In the genomic region with DNA sequence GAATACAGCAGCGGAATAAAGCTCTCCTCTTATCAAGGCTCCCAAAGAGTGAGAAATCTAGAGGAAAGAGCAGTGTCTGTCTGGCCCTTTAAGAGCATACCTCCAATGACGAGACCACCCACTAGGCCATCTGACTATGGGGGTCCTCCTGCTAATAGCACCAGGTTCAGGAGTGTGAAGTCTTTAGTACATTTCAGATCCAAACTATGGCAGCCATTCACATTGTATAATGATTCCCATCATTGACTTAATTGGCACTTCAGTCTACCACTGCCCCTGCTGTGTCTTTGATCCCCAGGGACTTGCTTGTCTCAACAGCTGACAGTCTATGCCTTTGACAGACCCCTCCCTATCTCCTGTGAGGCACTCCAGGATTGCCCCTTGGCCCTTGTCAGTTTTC, we compare ENCODE assay signal across 26 mouse cellular contexts.
A peak's percentile ranks its signal among the peaks of the same experiment; 100 is the strongest.
DNase-seq lines count a peak whose midpoint lies in the region; ATAC-seq and TF ChIP-seq lines count a peak whose summit lies in the region.
"Had no signal": no experiment of that assay in that cellular context is flagged by ENCODE, and none has a peak within 500 bp of the region (broad histone marks: within the 10 kb centered on the region; RNA-seq: fewer than 3 reads in every experiment).

No protein-coding gene starts in this region.

- 0 out of 2 replicates have a peak, but pooled peaks cover 2% of the 10 kb centered on the region for H3K4me1 ChIP-seq in forebrain, embryonic 11.5 days (replicated peaks; ENCODE audit: control insufficient read depth, insufficient read depth, low read length)
- H3K4me1 ChIP-seq in forebrain, embryonic 15.5 days = peaks cover 39% of the 10 kb centered on the region
- H3K4me1 ChIP-seq in limb, embryonic 12.5 days (replicated peaks) = peaks cover 30% of the 10 kb centered on the region
- peaks cover 25% of the 10 kb centered on the region for H3K4me1 ChIP-seq in limb, embryonic 10.5 days

- H3K36me3 ChIP-seq in forebrain, embryonic 11.5 days (ENCODE audit: control insufficient read depth, insufficient read depth, low read length) = no peaks in the 10 kb centered on the region
- no peaks in the 10 kb centered on the region for H3K36me3 ChIP-seq in forebrain, embryonic 15.5 days
- H3K36me3 ChIP-seq in limb, embryonic 12.5 days = no peaks in the 10 kb centered on the region
- no peaks in the 10 kb centered on the region for H3K36me3 ChIP-seq in limb, embryonic 10.5 days
- H3K36me3 ChIP-seq: embryonic facial prominence, embryonic 13.5 days; hindbrain, embryonic 12.5 days had no signal

- TF ChIP-seq CTCF in brain, embryonic 14.5 days (IDR thresholded peaks at IDR 0.05; ENCODE audit: borderline replicate concordance, extremely low read depth, insufficient read depth, insufficient read length) = no peak
- TF ChIP-seq CTCF in layer of hippocampus, adult 2 months (conservative IDR thresholded peaks at IDR 0.05) = no peak

- H3K9me3 ChIP-seq in forebrain, embryonic 11.5 days (ENCODE audit: control insufficient read depth, low read length) = no peaks in the 10 kb centered on the region
- H3K9me3 ChIP-seq in forebrain, embryonic 15.5 days = no peaks in the 10 kb centered on the region
- no peaks in the 10 kb centered on the region for H3K9me3 ChIP-seq in limb, embryonic 12.5 days
- no peaks in the 10 kb centered on the region for H3K9me3 ChIP-seq in limb, embryonic 10.5 days (replicated peaks)
- H3K9me3 ChIP-seq: embryonic facial prominence, embryonic 13.5 days; hindbrain, embryonic 12.5 days had no signal

- ATAC-seq in forebrain, embryonic 11.5 days (replicated peaks; ENCODE audit: low FRiP score) = peak; percentile 64
- ATAC-seq in forebrain, embryonic 15.5 days (replicated peaks) = no peak
- no peak for ATAC-seq in limb, embryonic 12.5 days (ENCODE audit: insufficient number of reproducible peaks, insufficient read depth, low FRiP score, low TSS enrichment, low read depth)
- ATAC-seq: CD4-positive, CD25-positive, alpha-beta regulatory T cell, adult 4 months; forebrain, embryonic 16.5 days; hindbrain, postnatal 0 days; inflammation-experienced regulatory T-cells, adult 6 months; intestine, embryonic 16.5 days had no signal

- H3K27me3 ChIP-seq in forebrain, embryonic 11.5 days (ENCODE audit: control insufficient read depth, insufficient read depth, low read length) = no peaks in the 10 kb centered on the region
- H3K27me3 ChIP-seq in forebrain, embryonic 15.5 days = no peaks in the 10 kb centered on the region
- H3K27me3 ChIP-seq in limb, embryonic 12.5 days = no peaks in the 10 kb centered on the region
- H3K27me3 ChIP-seq in limb, embryonic 10.5 days (ENCODE audit: low read depth, poor library complexity, severe bottlenecking) = no peaks in the 10 kb centered on the region
- H3K27me3 ChIP-seq: embryonic facial prominence, embryonic 13.5 days; hindbrain, embryonic 12.5 days had no signal

- TF ChIP-seq POLR2A in brain, embryonic 14.5 days (IDR thresholded peaks at IDR 0.05; ENCODE audit: borderline replicate concordance, extremely low read depth, insufficient read depth, insufficient read length, poor library complexity, severe bottlenecking) = no peak

- H3K9ac ChIP-seq in forebrain, embryonic 11.5 days (ENCODE audit: low read length) = no peak overlapping the region
- no peak overlapping the region for H3K9ac ChIP-seq in forebrain, embryonic 15.5 days (replicated peaks)
- H3K9ac ChIP-seq in limb, embryonic 12.5 days (replicated peaks) = no peak overlapping the region
- H3K9ac ChIP-seq: embryonic facial prominence, embryonic 13.5 days; hindbrain, embryonic 12.5 days had no signal

- no peak overlapping the region for H3K4me3 ChIP-seq in forebrain, embryonic 11.5 days (ENCODE audit: low read depth, low read length)
- no peak overlapping the region for H3K4me3 ChIP-seq in forebrain, embryonic 15.5 days
- H3K4me3 ChIP-seq in limb, embryonic 12.5 days (replicated peaks) = no peak overlapping the region
- H3K4me3 ChIP-seq in limb, embryonic 10.5 days = no peak overlapping the region
- H3K4me3 ChIP-seq in layer of hippocampus, adult 2 months = no peak overlapping the region
- H3K4me3 ChIP-seq: embryonic facial prominence, embryonic 13.5 days; erythroblast, embryonic 14.5 days; hindbrain, embryonic 12.5 days had no signal

- 62% methylated on average over 2 of the region's 2 CpGs for WGBS in forebrain, embryonic 11.5 days
- 50% methylated on average over 2 of the region's 2 CpGs for WGBS in forebrain, embryonic 15.5 days
- WGBS in limb, embryonic 12.5 days = 54% methylated on average over 2 of the region's 2 CpGs
- 53% methylated on average over 2 of the region's 2 CpGs for WGBS in limb, embryonic 10.5 days

- no peak overlapping the region for H3K4me2 ChIP-seq in forebrain, embryonic 11.5 days (ENCODE audit: low read depth, low read length, severe bottlenecking)
- no peak overlapping the region for H3K4me2 ChIP-seq in forebrain, embryonic 15.5 days (replicated peaks)
- H3K4me2 ChIP-seq in limb, embryonic 12.5 days = no peak overlapping the region
- H3K4me2 ChIP-seq: embryonic facial prominence, embryonic 13.5 days; heart, embryonic 11.5 days; hindbrain, embryonic 12.5 days had no signal

- no peak for DNase-seq in forebrain, embryonic 11.5 days (ENCODE audit: low spot score)
- DNase-seq in limb, embryonic 10.5 days (ENCODE audit: low spot score) = no peak
- peak; percentile 41 for DNase-seq in brain, embryonic 14.5 days (ENCODE audit: low read depth)
- no peak for DNase-seq in layer of hippocampus, adult 2 months (ENCODE audit: low spot score in 2 of 2)
- DNase-seq in thymus, postnatal 36 days = no peak
- DNase-seq: adrenal gland, postnatal 10 days; adrenal gland, postnatal 36 days; cerebellum, adult 11 months; cerebellum, adult 2 months; cerebellum, adult 9-11 months; cerebellum, postnatal 25 days; gastrocnemius, postnatal 10 days; gastrocnemius, postnatal 36 days; heart, adult 11 months; kidney, adult 18-20 months had no signal

- no peak overlapping the region for H3K27ac ChIP-seq in forebrain, embryonic 11.5 days (ENCODE audit: low read depth, low read length)
- no peak overlapping the region for H3K27ac ChIP-seq in forebrain, embryonic 15.5 days (replicated peaks)
- 0 out of 2 replicates have a peak overlapping the region, but pooled peaks have one; percentile 9 for H3K27ac ChIP-seq in limb, embryonic 12.5 days
- no peak overlapping the region for H3K27ac ChIP-seq in limb, embryonic 10.5 days
- no peak overlapping the region for H3K27ac ChIP-seq in layer of hippocampus, adult 2 months
- H3K27ac ChIP-seq: embryonic facial prominence, embryonic 13.5 days; hindbrain, embryonic 12.5 days; hindbrain, postnatal 0 days had no signal
